Mouse (Mus musculus): ENCODE measurements around the gene Ptn. TPM values are rescaled to one million over a fixed set of nuclear protein-coding genes. Genes with fewer than 3 reads are reported as not detected.

Ptn gene
- polyA plus RNA-seq, 1 experiment from 2014 or later = 674 TPM

- Histone ChIP-seq H3K27me3 (ENCODE audit: control insufficient read depth, insufficient read depth, low read length) (no peaks in the 10 kb centered on the region), H3K4me2 (ENCODE audit: low read depth, low read length) (no peak overlapping the region), H3K9me3 (ENCODE audit: control insufficient read depth, low read length) (no peaks in the 10 kb centered on the region), H3K9ac (replicated peaks; ENCODE audit: low read depth, low read length) (no peak overlapping the region), H3K36me3 (ENCODE audit: control insufficient read depth, insufficient read depth, low read length) (no peaks in the 10 kb centered on the region), H3K4me1 (ENCODE audit: control insufficient read depth, insufficient read depth, low read length) (no peaks in the 10 kb centered on the region), H3K27ac (ENCODE audit: low read depth, low read length) (no peak overlapping the region), H3K4me3 (ENCODE audit: low read depth, low read length) (no peak overlapping the region)
- ATAC-seq (ENCODE audit: low read depth) = no peak
- 83% methylated on average over 3 of the region's 3 CpGs for WGBS
These were observed 31.7 kb upstream of the Ptn start for GRCm38 (mm10) chr6:36841701-36842100.

- H3K4me2 ChIP-seq (ENCODE audit: low read depth, low read length) = no peak overlapping the region
- H3K4me1 ChIP-seq (ENCODE audit: control insufficient read depth, insufficient read depth, low read length) = no peaks in the 10 kb centered on the region
- H3K4me3 ChIP-seq (ENCODE audit: low read depth, low read length) = no peak overlapping the region
- H3K27ac ChIP-seq (ENCODE audit: low read depth, low read length) = no peak overlapping the region
- ATAC-seq (ENCODE audit: low read depth) = no peak
- no peak overlapping the region for H3K9ac ChIP-seq (replicated peaks; ENCODE audit: low read depth, low read length)
- H3K27me3 ChIP-seq (ENCODE audit: control insufficient read depth, insufficient read depth, low read length) = no peaks in the 10 kb centered on the region
- H3K36me3 ChIP-seq (ENCODE audit: control insufficient read depth, insufficient read depth, low read length) = no peaks in the 10 kb centered on the region
- no peaks in the 10 kb centered on the region for H3K9me3 ChIP-seq (ENCODE audit: control insufficient read depth, low read length)
These were observed 31.2 kb upstream of the Ptn start for GRCm38 (mm10) chr6:36841174-36841573.

GRCm38 (mm10) chr6:36838747-36839146 is 28.7 kb upstream of the Ptn start:
- WGBS = 100% methylated on average over 1 of the region's 1 CpGs
- Histone ChIP-seq H3K27ac (ENCODE audit: low read depth, low read length) (no peak overlapping the region), H3K4me1 (ENCODE audit: control insufficient read depth, insufficient read depth, low read length) (no peaks in the 10 kb centered on the region), H3K36me3 (ENCODE audit: control insufficient read depth, insufficient read depth, low read length) (no peaks in the 10 kb centered on the region), H3K4me3 (ENCODE audit: low read depth, low read length) (no peak overlapping the region), H3K9ac (replicated peaks; ENCODE audit: low read depth, low read length) (no peak overlapping the region), H3K27me3 (ENCODE audit: control insufficient read depth, insufficient read depth, low read length) (no peaks in the 10 kb centered on the region), H3K4me2 (ENCODE audit: low read depth, low read length) (no peak overlapping the region), H3K9me3 (ENCODE audit: control insufficient read depth, low read length) (no peaks in the 10 kb centered on the region)
- ATAC-seq (ENCODE audit: low read depth) = no peak

GRCm38 (mm10) chr6:36835351-36835750 is 25.3 kb upstream of the Ptn start:
- Histone ChIP-seq H3K4me1 (ENCODE audit: control insufficient read depth, insufficient read depth, low read length) (no peaks in the 10 kb centered on the region), H3K9ac (replicated peaks; ENCODE audit: low read depth, low read length) (no peak overlapping the region), H3K9me3 (ENCODE audit: control insufficient read depth, low read length) (no peaks in the 10 kb centered on the region), H3K4me2 (ENCODE audit: low read depth, low read length) (no peak overlapping the region), H3K27me3 (ENCODE audit: control insufficient read depth, insufficient read depth, low read length) (no peaks in the 10 kb centered on the region), H3K4me3 (ENCODE audit: low read depth, low read length) (no peak overlapping the region), H3K36me3 (ENCODE audit: control insufficient read depth, insufficient read depth, low read length) (no peaks in the 10 kb centered on the region), H3K27ac (ENCODE audit: low read depth, low read length) (no peak overlapping the region)
- ATAC-seq (ENCODE audit: low read depth) = no peak
- WGBS = 81% methylated on average over 3 of the region's 3 CpGs

- 72% methylated on average over 4 of the region's 4 CpGs for WGBS
- no peak overlapping the region for H3K9ac ChIP-seq (replicated peaks; ENCODE audit: low read depth, low read length)
- H3K4me2 ChIP-seq (ENCODE audit: low read depth, low read length) = no peak overlapping the region
- H3K27ac ChIP-seq (ENCODE audit: low read depth, low read length) = no peak overlapping the region
- no peak; the same call in 1 of the 2 replicates for ATAC-seq (ENCODE audit: low read depth)
- no peaks in the 10 kb centered on the region for H3K36me3 ChIP-seq (ENCODE audit: control insufficient read depth, insufficient read depth, low read length)
- no peaks in the 10 kb centered on the region for H3K4me1 ChIP-seq (ENCODE audit: control insufficient read depth, insufficient read depth, low read length)
- H3K27me3 ChIP-seq (ENCODE audit: control insufficient read depth, insufficient read depth, low read length) = no peaks in the 10 kb centered on the region
- H3K4me3 ChIP-seq (ENCODE audit: low read depth, low read length) = no peak overlapping the region
- H3K9me3 ChIP-seq (ENCODE audit: control insufficient read depth, low read length) = no peaks in the 10 kb centered on the region
These were observed 24.8 kb upstream of the Ptn start for GRCm38 (mm10) chr6:36834695-36835265.

- 79% methylated on average over 4 of the region's 4 CpGs for WGBS
- no peak for ATAC-seq (ENCODE audit: low read depth)
- no peak overlapping the region for H3K4me3 ChIP-seq (ENCODE audit: low read depth, low read length)
- H3K27me3 ChIP-seq (ENCODE audit: control insufficient read depth, insufficient read depth, low read length) = no peaks in the 10 kb centered on the region
- H3K27ac ChIP-seq (ENCODE audit: low read depth, low read length) = no peak overlapping the region
- no peak overlapping the region for H3K4me2 ChIP-seq (ENCODE audit: low read depth, low read length)
- no peaks in the 10 kb centered on the region for H3K36me3 ChIP-seq (ENCODE audit: control insufficient read depth, insufficient read depth, low read length)
- H3K9ac ChIP-seq (replicated peaks; ENCODE audit: low read depth, low read length) = no peak overlapping the region
- H3K4me1 ChIP-seq (ENCODE audit: control insufficient read depth, insufficient read depth, low read length) = no peaks in the 10 kb centered on the region
- H3K9me3 ChIP-seq (ENCODE audit: control insufficient read depth, low read length) = no peaks in the 10 kb centered on the region
These were observed 22.7 kb upstream of the Ptn start for GRCm38 (mm10) chr6:36832681-36833080.

- Histone ChIP-seq H3K9me3 (ENCODE audit: control insufficient read depth, low read length) (no peaks in the 10 kb centered on the region), H3K27me3 (ENCODE audit: control insufficient read depth, insufficient read depth, low read length) (no peaks in the 10 kb centered on the region), H3K36me3 (ENCODE audit: control insufficient read depth, insufficient read depth, low read length) (no peaks in the 10 kb centered on the region), H3K9ac (replicated peaks; ENCODE audit: low read depth, low read length) (no peak overlapping the region), H3K4me1 (ENCODE audit: control insufficient read depth, insufficient read depth, low read length) (no peaks in the 10 kb centered on the region), H3K27ac (ENCODE audit: low read depth, low read length) (no peak overlapping the region), H3K4me2 (ENCODE audit: low read depth, low read length) (no peak overlapping the region), H3K4me3 (ENCODE audit: low read depth, low read length) (no peak overlapping the region)
- no peak for ATAC-seq (ENCODE audit: low read depth)
- 74% methylated on average over 2 of the region's 2 CpGs for WGBS
These were observed 22.2 kb upstream of the Ptn start for GRCm38 (mm10) chr6:36832207-36832606.

GRCm38 (mm10) chr6:36830371-36830925 is 20.4 kb upstream of the Ptn start:
- Histone ChIP-seq H3K4me1 (ENCODE audit: control insufficient read depth, insufficient read depth, low read length) (no peaks in the 10 kb centered on the region), H3K36me3 (ENCODE audit: control insufficient read depth, insufficient read depth, low read length) (no peaks in the 10 kb centered on the region), H3K4me3 (ENCODE audit: low read depth, low read length) (no peak overlapping the region), H3K4me2 (ENCODE audit: low read depth, low read length) (no peak overlapping the region), H3K27me3 (ENCODE audit: control insufficient read depth, insufficient read depth, low read length) (no peaks in the 10 kb centered on the region), H3K9ac (replicated peaks; ENCODE audit: low read depth, low read length) (no peak overlapping the region), H3K9me3 (ENCODE audit: control insufficient read depth, low read length) (no peaks in the 10 kb centered on the region), H3K27ac (ENCODE audit: low read depth, low read length) (no peak overlapping the region)
- 80% methylated on average over 9 of the region's 9 CpGs for WGBS
- no peak for ATAC-seq (ENCODE audit: low read depth)

GRCm38 (mm10) chr6:36819784-36820050 is 9.7 kb upstream of the Ptn start:
- no peak overlapping the region for H3K9ac ChIP-seq (replicated peaks; ENCODE audit: low read depth, low read length)
- H3K9me3 ChIP-seq (ENCODE audit: control insufficient read depth, low read length) = no peaks in the 10 kb centered on the region
- H3K4me2 ChIP-seq (ENCODE audit: low read depth, low read length) = no peak overlapping the region
- H3K4me3 ChIP-seq (ENCODE audit: low read depth, low read length) = no peak overlapping the region
- peak; percentile 42; the same call in 1 of the 2 replicates for ATAC-seq (ENCODE audit: low read depth)
- peak overlapping the region; percentile 35 for H3K27ac ChIP-seq (ENCODE audit: low read depth, low read length)
- no peaks in the 10 kb centered on the region for H3K36me3 ChIP-seq (ENCODE audit: control insufficient read depth, insufficient read depth, low read length)
- 0 out of 2 replicates have a peak, but pooled peaks cover 3% of the 10 kb centered on the region for H3K4me1 ChIP-seq (ENCODE audit: control insufficient read depth, insufficient read depth, low read length)
- H3K27me3 ChIP-seq (ENCODE audit: control insufficient read depth, insufficient read depth, low read length) = no peaks in the 10 kb centered on the region
